Mouse (Mus musculus): Measurements from ENCODE around the gene Tyrobp.

Gene Tyrobp

DNA sequence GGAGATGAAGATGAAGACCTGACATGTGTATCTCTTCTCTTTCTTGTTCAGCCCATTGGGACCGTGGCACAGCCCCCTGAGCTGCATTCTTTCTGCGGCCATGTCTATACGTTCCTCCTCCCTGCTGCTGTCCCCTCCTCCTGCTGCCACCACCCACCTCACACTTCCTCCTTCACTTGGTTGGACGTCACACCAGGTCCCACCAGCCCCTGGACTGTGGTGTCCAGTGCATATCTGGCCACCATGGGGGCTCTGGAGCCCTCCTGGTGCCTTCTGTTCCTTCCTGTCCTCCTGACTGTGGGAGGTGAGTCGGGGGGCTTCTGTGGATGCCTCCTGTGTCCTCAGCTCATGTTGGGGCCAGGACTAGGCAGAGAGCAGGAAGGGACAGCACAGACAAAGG, at the start of gene Tyrobp:
Gene Tyrobp, plus strand, starts transcription at position 165 of the 400 bp plus-strand sequence.
- no peak for DNase-seq (ENCODE audit: low spot score in 2 of 2)

DNA sequence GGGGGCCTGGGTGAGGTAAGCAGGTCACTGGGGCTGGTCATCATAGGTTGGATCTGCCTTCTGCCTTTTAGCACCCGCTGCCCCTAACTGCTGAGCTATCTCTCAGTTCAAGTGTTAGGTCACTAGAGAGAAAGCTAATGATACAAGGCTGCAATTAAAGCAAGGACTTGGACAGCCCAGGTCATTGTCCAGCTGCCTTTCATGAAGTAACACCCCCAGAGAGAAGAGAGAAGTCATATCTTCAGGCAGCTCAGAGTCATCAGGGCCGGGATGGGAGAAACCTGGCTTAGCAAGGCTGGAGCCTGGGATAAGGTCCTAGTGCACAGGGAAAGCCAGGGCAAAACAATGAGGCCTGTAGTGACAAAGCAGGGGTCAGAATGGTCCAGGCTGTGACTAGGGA, 46.1 kb upstream of the Tyrobp start:
- DNase-seq (ENCODE audit: low spot score in 2 of 2), result no peak

DNA sequence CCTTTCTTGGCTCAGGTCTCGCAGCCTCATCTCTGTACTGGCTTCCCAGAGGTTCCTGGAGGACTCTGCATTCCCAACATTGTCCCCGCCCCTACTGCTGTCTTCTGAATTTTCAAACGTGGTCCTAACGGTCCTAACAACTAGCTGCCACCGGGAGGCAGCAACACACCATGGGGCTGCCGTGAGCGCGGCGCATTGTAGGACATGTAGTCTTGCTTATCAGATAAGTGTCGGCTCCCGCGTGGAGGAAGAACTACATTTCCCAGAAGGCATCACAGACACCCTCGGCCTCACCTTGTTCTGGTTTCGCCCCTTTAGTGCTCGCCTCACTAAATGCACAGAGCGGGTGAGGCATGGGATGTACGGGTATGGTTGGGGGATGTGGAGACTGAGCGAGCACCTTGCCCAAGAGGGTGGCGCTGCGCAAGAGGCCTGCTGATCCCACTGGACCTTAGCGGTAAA, 40.0 kb upstream of the Tyrobp start:
- peak; percentile 93 for DNase-seq (ENCODE audit: low spot score in 2 of 2)

DNA sequence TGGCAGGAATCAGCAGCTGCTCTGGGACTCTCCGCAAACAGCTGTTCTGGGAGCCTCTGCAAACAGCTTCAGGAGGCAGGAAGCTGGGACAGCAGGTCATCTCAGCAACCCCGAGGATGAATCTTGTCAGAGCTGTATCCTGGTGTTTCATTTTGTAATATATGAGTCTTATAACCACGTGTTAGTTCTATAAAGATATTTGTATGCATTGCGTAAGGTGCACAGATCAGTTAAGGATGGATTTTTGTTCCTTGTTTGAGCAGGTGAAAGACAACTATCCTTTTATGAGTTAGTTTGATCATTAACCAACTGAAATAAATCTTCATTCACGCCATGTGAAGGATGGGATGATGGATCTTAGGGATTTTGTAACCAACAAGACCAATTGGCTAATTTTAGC, 33.5 kb upstream of the Tyrobp start:
- DNase-seq (ENCODE audit: low spot score in 2 of 2), result no peak

DNA sequence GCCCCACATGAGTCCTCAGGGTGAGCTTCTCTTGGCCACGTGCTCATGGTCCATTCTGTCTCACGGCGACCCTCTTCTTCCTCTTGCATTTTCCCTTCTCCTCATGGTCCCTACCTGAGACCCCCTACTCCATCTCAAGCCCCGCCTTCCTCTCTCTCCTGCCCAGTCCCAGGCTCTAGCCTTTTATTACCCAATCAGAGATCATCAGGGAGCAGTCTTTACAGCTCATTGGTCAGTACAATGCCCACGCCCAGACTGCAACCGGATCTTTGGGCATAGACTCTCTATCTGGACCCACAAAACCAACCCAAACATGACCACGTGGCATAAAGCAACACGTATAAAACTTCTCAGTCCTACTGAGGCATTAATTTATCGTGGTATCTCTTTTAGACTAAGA, 29.5 kb upstream of the Tyrobp start:
- DNase-seq (ENCODE audit: low spot score in 2 of 2), result no peak

DNA sequence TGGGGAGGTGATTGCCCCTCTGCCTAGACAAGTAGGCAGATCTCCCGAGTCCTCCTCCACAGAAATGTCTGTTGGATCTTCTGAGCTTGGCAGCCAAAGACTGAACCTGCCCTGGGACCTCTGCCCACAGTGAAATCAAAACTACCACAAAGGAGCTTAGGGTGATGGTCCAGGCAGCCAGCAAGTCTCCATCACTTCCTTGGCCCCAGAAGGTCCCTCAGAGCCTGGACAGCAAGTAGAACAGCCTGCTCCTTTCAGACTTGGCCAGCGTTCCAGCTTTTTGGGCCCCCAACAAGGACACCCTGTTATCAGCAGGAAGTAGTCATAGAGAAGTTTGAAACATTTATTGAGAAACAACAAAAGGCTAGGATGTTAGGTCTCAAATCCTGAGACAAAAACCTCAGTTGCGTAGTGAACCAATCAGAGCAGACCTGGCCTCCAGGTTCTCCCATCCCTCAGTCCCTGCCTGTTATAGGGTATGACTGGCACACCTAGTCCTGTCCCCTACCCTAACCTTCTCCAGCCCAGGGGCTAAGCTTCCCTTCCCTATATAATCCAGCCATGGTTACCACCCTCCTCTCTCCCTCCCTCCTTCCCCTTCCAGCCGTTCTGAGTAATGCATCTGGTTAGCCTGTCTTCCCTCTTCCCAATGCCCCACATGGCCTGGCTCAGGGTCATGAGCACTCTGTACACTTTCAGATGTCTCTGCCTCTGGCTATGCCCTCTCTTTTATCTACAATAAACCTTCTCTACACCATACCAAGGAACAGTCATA, 20.6 kb upstream of the Tyrobp start:
- no peak for DNase-seq (ENCODE audit: low spot score in 2 of 2)

DNA sequence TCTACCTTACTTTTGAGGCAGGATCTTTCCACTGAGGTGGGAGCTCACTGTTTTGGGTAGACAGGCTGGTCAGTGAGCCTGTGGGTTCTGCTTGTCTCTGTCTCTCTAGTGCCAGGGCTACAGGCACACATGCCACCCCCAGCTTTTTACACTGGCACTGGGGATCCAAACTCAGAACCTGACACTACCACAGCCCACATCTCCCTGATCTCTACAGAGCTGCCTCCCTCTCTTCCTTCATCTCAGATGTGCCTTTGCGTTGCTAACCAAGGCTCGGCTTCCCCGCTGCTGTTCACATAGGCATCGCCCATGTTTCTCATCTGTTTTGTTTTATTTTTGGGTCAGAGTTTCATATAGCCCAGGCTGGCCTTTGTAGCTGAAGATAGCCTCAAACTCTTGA, 19.9 kb upstream of the Tyrobp start:
- DNase-seq (ENCODE audit: low spot score in 2 of 2), result no peak

DNA sequence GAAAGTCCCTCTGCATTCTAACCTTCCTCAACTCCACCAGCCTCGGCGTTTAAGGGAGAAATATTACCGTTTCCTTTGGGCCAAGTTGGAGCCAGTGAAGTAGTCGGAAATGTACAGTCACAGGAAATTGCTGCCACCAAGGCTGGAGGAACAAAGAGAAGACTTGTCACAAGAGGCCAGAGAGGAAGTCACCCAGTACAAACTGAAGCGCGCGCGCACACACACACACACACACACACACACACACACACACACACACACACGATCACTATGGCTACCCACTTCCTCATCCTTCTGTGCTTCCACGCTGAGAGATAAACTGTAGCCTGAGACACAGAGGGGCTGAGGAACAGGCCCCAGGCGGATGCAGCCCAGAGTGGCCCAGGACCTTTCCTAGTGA, 19.2 kb upstream of the Tyrobp start:
- no peak for DNase-seq (ENCODE audit: low spot score in 2 of 2)

DNA sequence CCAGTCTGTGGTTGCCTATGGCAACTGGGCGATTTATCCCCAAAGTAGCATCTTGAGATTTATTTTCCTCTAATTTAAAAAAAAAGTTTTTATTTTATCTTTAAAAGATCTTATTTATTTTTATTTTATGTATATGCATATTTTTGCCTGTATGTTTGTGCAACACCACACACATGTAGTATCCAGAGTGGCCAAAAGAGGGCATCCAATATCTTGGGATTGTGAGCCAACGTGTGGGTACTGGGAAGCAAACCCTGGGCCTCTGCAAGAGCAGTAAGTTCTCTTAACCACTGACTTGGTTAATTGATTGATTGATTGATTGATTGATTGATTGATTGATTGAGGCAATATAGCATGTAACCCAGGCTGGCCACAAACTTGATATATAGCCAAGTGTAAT, 18.7 kb upstream of the Tyrobp start:
- DNase-seq (ENCODE audit: low spot score in 2 of 2), result no peak

DNA sequence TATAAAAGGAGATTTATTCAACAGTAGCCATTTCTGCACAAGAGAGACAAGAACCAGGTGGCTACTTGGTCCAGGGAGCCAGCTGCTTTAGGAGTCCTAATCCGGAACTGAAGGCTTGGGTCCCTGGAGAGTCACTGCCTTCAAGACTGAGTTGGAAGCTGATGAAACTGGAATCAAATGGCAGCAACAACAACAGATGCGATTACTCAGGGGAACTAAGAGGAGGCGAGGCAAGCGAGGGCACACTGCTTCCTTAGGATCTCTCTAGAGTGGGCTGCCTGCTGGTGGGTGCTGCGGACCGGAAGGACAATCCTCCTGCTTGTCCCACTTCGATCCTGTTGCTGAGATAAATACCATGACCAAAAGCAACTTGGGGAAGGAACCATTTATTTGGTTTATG, 13.9 kb upstream of the Tyrobp start:
- no peak for DNase-seq (ENCODE audit: low spot score in 2 of 2)

DNA sequence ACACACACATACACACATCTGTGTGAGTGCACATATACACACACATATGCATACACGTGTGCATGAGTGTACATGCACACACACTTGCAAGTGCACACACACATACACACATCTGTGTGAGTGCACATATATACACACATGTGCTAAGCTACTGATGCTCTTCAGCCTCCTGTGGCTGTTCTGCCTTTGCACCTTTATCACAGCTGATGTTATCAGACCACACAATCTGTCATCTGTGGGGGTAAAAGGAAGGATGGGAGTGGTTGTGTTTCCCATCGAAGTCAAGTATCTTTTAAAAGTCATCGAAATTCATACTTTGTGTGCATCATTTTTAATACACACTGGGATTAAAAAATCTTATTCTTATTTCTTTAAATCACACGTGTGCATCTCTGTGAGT, 11.2 kb upstream of the Tyrobp start:
- DNase-seq (ENCODE audit: low spot score in 2 of 2), result no peak

DNA sequence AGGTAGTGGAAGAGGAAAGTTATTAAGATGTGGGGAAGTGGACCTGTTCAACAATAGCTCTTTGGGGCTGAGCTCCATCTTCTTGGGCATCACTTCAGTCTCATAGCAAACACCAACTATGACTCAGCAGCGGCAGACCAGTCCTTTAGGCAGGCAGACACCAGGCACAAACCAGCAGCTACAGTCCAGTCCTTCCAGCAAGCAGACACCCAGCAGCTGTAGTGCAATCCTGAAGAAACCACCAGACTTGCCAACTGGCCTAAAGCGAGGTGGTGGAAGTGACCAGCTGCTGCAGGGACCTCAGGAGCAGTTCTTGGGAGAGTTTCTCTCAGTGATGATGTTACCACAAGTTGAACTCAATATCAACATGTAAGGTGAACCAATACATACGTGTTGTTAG, 4.9 kb upstream of the Tyrobp start:
- DNase-seq (ENCODE audit: low spot score in 2 of 2), result no peak

DNA sequence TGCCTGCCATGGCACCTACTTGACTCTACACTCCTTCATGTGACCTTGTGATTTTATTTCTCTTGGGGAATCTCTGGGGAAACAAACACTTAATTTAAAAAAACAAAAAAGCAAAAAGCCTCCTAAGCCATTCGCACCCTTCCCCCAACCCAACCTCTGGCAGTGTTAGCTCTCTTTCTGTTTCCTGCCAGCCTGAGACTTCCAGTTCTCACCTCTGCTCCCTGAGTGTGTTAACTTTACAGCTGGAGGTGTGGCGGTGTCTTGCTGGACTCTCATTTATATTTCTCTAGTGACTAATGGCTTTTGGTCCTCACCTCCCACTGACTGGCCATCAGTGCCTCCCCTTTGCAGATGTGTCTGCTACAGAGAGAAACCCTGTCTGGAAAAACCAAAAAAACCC, 3.8 kb upstream of the Tyrobp start:
- DNase-seq (ENCODE audit: low spot score in 2 of 2), result no peak

DNA sequence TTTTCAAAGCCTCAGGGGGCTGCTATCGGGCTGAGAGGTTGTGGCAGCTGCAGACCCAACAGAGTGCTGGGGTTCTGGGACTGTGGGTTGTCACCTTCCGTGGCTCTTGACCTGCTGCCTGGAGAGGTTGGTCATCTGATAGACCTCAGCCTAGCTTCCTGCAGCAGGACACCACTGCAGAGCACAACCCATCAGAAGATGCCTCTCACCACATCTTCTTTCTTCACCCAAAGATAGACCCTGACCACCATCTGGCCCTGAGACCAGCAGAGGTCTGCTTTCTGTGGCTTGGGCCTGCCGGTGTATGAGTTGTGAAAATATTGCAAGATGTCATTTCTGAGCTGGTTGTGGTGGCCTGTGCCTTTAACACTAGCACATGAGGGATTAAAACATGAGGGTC, 2.5 kb upstream of the Tyrobp start:
- DNase-seq (ENCODE audit: low spot score in 2 of 2), result no peak

DNA sequence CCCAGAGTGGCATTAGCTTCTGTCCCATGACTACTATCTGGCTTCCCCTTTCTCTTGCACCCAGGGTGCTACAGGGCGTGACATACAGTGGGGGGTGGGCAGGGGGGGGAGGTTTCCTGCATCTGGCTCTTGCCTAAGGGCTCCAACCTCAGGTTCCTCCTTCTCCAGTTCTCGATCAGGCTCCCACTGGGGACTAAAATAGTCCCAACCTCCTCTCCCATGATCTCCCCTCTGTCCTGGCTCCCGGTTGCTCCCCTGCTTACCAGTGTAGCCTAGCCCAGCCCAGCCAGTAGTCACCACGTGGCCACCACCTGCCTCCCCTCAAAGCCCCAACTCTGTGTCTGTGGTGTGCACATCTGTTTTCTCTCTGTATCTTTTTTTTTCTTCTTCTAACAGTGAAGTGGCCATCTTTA, 819 bp upstream of the Tyrobp start:
- no peak for DNase-seq (ENCODE audit: low spot score in 2 of 2)

DNA sequence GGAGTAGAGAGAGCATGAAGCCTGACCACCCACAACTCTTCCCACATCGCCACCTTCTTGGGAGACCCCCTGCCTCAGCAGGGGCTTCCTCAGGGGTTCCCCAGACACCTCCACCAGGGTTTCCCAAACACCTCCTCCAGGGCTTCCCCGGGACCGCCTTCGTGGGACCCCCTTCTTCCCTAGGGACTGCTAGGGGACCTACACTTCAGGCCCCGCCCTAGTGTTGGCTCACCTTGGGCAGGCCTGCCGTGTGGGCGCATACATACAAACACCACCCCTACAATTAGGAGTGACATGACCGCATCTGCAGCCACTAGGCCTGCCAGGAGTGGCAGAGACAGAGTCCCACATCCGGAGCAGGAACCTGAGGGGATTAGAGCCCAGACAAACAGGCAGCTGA, 4.3 kb downstream of the Tyrobp start:
- no peak for DNase-seq (ENCODE audit: low spot score in 2 of 2)

DNA sequence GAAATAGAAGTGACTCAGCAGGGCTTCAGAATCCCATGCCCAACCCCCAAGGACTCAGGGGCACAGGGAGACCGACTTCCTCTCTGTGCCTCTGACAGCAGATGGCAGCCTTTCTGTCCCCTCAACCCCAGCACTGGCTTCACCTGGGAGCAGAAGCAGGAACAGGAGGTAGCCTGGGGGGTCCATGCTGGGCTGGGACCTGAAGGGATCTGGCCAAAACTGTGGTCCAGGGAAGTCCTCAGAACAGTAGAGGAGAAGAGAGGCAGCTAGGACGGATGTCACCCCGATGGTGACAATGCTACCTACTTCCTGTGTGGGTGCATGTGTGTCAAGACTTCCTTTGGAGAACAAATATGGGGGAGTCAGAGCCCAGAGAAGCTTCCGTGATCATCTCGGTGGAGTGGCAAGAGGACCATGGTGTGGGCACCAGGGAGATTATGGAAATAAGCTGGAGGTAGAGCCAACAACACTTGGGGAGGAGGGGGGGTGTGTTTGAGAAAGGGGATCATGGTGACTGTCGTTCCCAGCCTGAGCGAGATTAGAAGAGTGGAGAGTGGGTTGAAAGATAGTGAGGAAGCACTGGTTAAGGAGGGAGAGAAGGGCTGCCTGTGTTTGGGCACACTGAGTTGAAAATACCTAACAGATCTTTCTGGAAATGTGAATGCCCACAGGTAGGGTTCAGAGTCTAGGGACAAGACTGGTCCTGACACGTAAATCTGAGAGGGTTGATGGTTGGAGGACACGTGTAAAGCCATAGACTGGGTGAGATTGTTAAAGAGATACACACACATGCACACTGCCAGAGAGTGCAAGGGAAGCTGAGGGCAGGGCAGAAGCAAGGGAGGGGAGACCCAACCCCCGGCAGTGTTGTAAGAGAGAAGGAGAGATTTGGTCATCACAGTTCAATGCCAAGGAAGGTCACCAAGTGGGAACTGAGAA, 6.3 kb downstream of the Tyrobp start, which contains the start of gene Hcst:
Gene Hcst, minus strand, starts transcription at position 294 of the 939 bp plus-strand sequence.
- DNase-seq (ENCODE audit: low spot score in 2 of 2), result no peak

DNA sequence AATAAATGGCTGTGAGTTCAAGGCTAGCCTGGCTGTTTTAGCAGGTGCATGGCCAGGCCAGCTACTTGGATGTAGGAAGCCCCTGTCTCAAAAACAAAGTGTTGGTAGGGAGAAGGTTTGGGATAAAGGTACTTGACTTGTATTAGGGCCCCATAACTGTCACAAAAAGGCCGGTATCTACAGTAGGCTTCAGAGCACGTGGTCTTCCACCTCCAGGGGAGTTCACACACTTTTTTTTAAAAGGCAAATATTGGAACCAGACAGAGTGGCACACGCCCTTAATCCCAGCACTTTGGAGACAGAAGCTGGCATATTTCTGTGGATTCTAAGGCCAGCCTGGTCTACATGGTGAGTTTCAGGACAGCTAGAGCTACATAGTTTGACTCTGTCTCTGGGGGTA, 7.1 kb downstream of the Tyrobp start:
- no peak for DNase-seq (ENCODE audit: low spot score in 2 of 2)

DNA sequence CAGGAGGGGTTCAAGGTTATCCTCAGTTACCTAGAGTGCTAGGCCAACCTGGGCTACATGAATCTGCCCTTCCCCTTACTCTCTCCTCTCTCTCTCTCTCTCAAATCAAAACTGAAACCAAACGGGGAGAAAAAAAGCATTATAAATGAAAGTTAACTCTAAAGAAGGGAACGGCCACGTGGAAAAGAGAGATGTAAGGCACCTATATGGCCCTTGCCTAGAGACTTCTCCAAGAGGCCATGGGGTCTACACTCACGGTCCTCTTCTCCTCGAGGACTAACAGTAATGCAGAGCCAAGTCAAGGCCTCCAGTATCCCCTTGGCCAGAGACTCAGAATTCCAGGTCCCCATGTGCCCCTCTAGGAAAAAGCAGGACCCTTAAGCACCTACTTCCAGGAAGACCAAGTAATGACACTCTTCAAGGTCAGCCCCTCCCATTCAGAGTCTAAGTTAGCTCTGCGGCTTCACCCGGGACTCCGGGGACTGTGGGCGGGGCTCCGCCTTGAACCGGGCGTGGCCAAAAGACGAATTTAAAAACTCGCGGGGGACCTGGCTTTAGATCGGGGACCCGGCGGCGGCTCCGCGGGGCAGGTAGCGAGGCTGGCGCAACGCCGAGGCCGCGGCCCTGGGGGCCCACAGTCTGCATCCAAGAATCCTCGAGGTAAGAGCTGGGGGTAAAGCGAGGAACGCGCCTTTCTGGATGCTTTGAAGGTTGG, 7.8 kb downstream of the Tyrobp start, which contains the start of gene Nfkbid:
Gene Nfkbid, plus strand, starts transcription at position 558 of the 715 bp plus-strand sequence.
- DNase-seq (ENCODE audit: low spot score in 2 of 2), result no peak

DNA sequence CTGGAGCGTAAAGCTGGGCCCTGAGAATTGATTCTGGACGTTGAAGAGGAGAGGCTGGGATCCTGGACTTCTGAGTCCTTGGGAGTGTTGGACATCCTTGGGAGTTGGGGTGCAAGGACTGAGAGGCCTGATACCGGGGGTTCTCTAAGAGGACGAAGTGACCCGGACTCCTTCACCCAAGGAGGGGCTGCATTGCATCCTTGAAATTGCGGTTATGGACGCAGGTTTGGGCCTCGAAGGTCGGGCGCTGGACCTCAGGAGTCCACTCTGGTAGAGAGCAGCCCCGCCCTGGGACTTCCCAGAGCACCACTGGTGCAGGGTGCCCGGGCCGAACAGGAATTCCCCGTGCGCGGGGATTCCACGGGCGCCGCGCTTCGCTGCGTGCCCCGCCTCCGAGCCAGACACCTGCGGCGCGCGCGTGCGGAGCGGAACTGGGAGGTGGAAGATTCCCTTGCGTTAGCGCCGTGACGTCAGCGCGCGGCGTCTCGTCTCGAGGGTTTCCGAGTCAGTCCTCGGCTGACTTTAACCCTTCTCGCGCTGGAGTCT, 8.4 kb downstream of the Tyrobp start:
- peak; percentile 82 to 93 for DNase-seq (ENCODE audit: low spot score in 2 of 2)

DNA sequence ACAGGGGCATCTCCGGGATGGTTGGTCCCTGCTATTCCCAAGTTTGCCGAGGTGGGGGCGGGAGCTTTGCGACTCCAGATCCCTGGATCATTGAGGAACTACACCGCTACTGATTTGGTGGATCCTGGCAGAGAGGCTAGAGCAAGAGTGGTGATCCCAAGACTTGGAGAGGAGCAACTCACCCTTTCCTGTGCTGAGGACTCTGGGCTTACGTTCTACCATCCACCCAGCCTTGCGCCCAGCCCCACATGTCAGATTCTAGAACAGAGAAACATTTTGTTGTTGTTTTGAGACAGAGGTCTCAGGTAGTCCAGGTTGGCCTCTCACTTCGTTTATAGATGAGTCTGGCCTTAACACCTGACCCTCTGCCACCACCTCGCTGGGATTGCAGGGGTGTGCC, 9.0 kb downstream of the Tyrobp start:
- no peak for DNase-seq (ENCODE audit: low spot score in 2 of 2)

Data from frontal cortex, postnatal 10 days (tissue).